Mouse (Mus musculus) monocyte, adult 5-6 weeks (primary cell): ENCODE results near the gene Megf8. TPM values are rescaled to one million over a fixed set of nuclear protein-coding genes. Genes with fewer than 3 reads are reported as not detected.

Source experiments
- ATAC-seq: fragments of 153-309, 156-312 bp; replicated peaks from 2 replicates; pipeline ENCODE4 v1.8.0; 2017; ENCODE audit warnings: mild to moderate bottlenecking; ENCODE audit not compliant: low TSS enrichment, insufficient number of reproducible peaks, severe bottlenecking, poor library complexity, low FRiP score
- total RNA-seq: library from RNA; stranded (forward); fragments of 200-1000, 200-491, 200-594 nt; gene quantifications from 3 replicates; pipeline ENCODE4 v1.2.3, GENCODE M21; 2017

Gene Megf8
- total RNA-seq, 1 experiment from 2014 or later = 0.86 TPM

GRCm38 (mm10) chr7:25293191-25293739 is 23.7 kb upstream of the Megf8 start:
- ATAC-seq = no peak

- ATAC-seq = no peak
These were observed 22.5 kb upstream of the Megf8 start for GRCm38 (mm10) chr7:25294495-25294894.

GRCm38 (mm10) chr7:25294960-25295722 is 21.8 kb upstream of the Megf8 start:
- no peak for ATAC-seq

GRCm38 (mm10) chr7:25296945-25297453 is 20.0 kb upstream of the Megf8 start:
- peak; percentile 23; the same call in 1 of the 2 replicates for ATAC-seq

GRCm38 (mm10) chr7:25297454-25298325 is 19.3 kb upstream of the Megf8 start, which contains the start of gene Pafah1b3:
Gene Pafah1b3, minus strand, starts transcription at chr7:25297986.
- peak; percentile 38 for ATAC-seq

- no peak for ATAC-seq
These were observed 15.9 kb upstream of the Megf8 start, which contains the start of gene Prr19 for GRCm38 (mm10) chr7:25301063-25301462. Gene Prr19, plus strand, starts transcription at chr7:25301411.

- ATAC-seq = no peak
These were observed 13.8 kb upstream of the Megf8 start for GRCm38 (mm10) chr7:25303003-25303684.

- no peak for ATAC-seq
These were observed 13.3 kb upstream of the Megf8 start for GRCm38 (mm10) chr7:25303685-25304006.

- ATAC-seq = no peak
These were observed 11.5 kb upstream of the Megf8 start for GRCm38 (mm10) chr7:25305481-25305880.

GRCm38 (mm10) chr7:25305956-25306613 is 10.9 kb upstream of the Megf8 start, which contains the start of gene Tmem145:
Gene Tmem145, plus strand, starts transcription at chr7:25306106.
- ATAC-seq = peak; percentile 69

- no peak for ATAC-seq
These were observed 10.4 kb upstream of the Megf8 start for GRCm38 (mm10) chr7:25306614-25306996.

GRCm38 (mm10) chr7:25308702-25309318 is 8.2 kb upstream of the Megf8 start:
- no peak for ATAC-seq

GRCm38 (mm10) chr7:25309425-25309824 is 7.5 kb upstream of the Megf8 start:
- no peak for ATAC-seq

GRCm38 (mm10) chr7:25311193-25311592 is 5.8 kb upstream of the Megf8 start:
- no peak for ATAC-seq

- no peak for ATAC-seq
These were observed 3.6 kb upstream of the Megf8 start for GRCm38 (mm10) chr7:25313325-25313724.

GRCm38 (mm10) chr7:25314606-25315305 is 2.2 kb upstream of the Megf8 start:
- ATAC-seq = no peak

- no peak for ATAC-seq
These were observed 1.5 kb upstream of the Megf8 start for GRCm38 (mm10) chr7:25315306-25316041.
